Comparison of ENCODE assay signal across 25 mouse cellular contexts in genomic region chr15:96880066-96880465, GRCm38 (mm10).
"Had no signal": no experiment of that assay in that cellular context is flagged by ENCODE, and none has a peak within 500 bp of the region (broad histone marks: within the 10 kb centered on the region; RNA-seq: fewer than 3 reads in every experiment).

No protein-coding gene starts in this region.

- H3K4me1 ChIP-seq: hindbrain, embryonic 15.5 days; liver, embryonic 13.5 days; liver, embryonic 15.5 days had no signal

- H3K27ac ChIP-seq: gastrocnemius, adult 2 months; hindbrain, embryonic 13.5 days; hindbrain, embryonic 15.5 days; hindbrain, postnatal 0 days; kidney, embryonic 15.5 days; kidney, postnatal 0 days; limb, embryonic 13.5 days; limb, embryonic 15.5 days; liver, embryonic 13.5 days; liver, embryonic 15.5 days had no signal

- H3K4me3 ChIP-seq: gastrocnemius, adult 2 months; hindbrain, embryonic 13.5 days; hindbrain, embryonic 15.5 days; kidney, embryonic 15.5 days; limb, embryonic 13.5 days; limb, embryonic 15.5 days; liver, embryonic 13.5 days; liver, embryonic 15.5 days had no signal

- H3K9me3 ChIP-seq: hindbrain, embryonic 13.5 days; hindbrain, embryonic 15.5 days; kidney, embryonic 15.5 days; limb, embryonic 13.5 days; limb, embryonic 15.5 days; liver, embryonic 13.5 days; liver, embryonic 15.5 days had no signal

- H3K9ac ChIP-seq: hindbrain, embryonic 13.5 days; hindbrain, embryonic 15.5 days; kidney, embryonic 15.5 days; limb, embryonic 13.5 days; limb, embryonic 15.5 days; liver, embryonic 13.5 days; liver, embryonic 15.5 days had no signal

- ATAC-seq: hindbrain, postnatal 0 days; intestine, embryonic 16.5 days had no signal

- H3K4me2 ChIP-seq: heart, embryonic 11.5 days; hindbrain, embryonic 13.5 days; hindbrain, embryonic 15.5 days; kidney, embryonic 15.5 days; limb, embryonic 13.5 days; limb, embryonic 15.5 days; liver, embryonic 11.5 days; liver, embryonic 13.5 days; liver, embryonic 15.5 days had no signal

- H3K36me3 ChIP-seq: hindbrain, embryonic 13.5 days; hindbrain, embryonic 15.5 days; kidney, embryonic 15.5 days; limb, embryonic 13.5 days; limb, embryonic 15.5 days; liver, embryonic 13.5 days; liver, embryonic 15.5 days had no signal

- H3K27me3 ChIP-seq: hindbrain, embryonic 13.5 days; hindbrain, embryonic 15.5 days; kidney, embryonic 15.5 days; limb, embryonic 15.5 days; liver, embryonic 13.5 days; liver, embryonic 15.5 days had no signal

- DNase-seq: gastrocnemius, adult 2 months; gastrocnemius, postnatal 10 days; gastrocnemius, postnatal 25 days; heart, adult 18-20 months; heart, postnatal 10 days; kidney, adult 11 months; kidney, adult 2 months; kidney, adult 9 months; kidney, postnatal 14 days; kidney, postnatal 36 days; layer of hippocampus, adult 9-11 months; layer of hippocampus, postnatal 36 days; left cerebral cortex, postnatal 4 days; liver, embryonic 13.5 days had no signal
